Mouse (Mus musculus): ENCODE data around the gene Ccdc69.
"Not testable (repeated sequence)": the region's sequence is repeated elsewhere in the genome, so short reads cannot be mapped to it uniquely, and the experiment has no call there.

Gene Ccdc69

DNA sequence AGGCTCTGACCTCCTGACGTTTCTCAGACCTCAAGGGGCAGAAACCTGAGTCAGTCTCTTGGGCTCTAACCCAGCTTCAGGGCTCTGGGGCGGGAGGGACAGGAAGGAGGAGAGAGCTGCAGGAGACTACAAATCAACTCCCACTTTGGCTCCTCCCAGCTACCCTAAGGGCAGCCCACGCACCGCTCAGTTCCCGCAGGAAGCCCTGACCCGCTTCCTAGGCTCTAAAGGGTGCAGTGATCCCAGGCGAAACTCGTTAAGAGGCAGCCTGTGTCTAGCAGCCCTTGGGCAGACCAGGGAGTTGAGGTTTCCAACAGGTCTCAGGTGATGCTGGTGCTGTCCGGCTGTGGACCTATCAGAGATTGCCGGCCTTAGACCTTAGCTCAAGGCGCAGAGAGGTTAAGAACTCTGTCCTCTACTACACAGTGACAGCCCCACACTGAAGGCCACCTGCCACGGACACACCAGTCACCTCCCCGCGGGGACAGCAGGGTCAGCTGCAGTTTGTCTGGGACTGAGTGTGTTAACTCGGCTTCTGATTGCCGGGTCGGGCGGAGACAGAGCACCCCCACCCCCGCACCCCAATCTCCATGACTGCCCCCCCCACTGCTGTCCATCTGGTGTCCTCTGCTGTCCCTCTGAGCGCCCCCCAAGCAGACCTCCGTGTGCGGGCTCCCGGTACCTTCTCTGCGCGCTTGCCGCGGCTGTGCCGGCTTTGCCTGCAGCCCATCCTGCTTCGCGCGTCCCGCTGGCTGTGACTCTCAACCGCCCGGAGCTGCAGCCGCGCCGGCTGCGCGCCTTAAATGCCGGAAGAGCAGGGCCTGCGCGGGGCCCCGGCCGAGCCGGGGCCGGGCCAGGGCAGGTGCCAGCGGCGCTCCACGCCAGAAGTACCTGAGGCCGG, at the start of gene Ccdc69:
Gene Ccdc69 (minus strand): TSS at position 801 of the 901 bp plus-strand sequence.
- DNase-seq (ENCODE audit: low spot score), result no peak

DNA sequence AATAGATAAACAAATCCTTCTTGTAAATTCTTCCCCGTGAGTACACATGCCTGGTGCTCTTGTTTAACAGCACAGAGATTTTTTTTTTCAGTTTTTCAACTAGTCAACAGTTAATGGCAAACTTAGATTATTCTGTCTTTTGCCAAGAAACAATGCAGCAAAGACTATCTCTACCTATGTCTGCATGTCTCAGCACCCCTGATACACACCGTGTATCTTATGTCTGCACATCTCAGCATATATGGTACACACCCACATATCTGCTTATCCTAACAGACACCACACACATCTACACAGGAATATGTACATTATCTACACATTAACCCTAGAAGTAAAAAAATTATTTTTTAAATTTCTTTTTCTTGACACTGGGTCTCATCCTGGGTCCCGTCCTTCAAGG, 48.7 kb upstream of the Ccdc69 start:
- DNase-seq (ENCODE audit: low spot score), result no peak

DNA sequence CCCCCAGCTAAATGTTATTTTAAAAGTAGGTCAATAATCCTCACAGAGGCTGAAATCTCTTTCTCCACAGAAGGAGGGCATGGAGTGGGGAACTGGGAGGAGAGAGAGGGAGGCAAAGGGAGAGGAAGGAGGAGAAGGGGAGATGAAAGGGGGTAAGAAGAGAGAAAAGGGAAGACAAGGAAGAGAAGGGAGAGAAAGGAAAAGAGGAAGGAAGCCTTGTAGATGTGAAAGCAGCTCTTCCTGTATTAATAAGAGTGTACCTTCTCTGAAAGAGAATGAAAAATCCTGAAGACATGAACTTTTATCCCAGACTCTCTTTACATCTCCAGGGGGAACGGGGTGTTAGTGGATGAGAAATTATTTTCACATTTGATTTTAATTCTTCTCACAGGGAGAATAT, 43.5 kb upstream of the Ccdc69 start:
- DNase-seq (ENCODE audit: low spot score), result no peak

- DNase-seq (ENCODE audit: low spot score), result no peak
Measured at GRCm38 (mm10) chr11:55120821-55121271, 42.9 kb upstream of the Ccdc69 start.

DNA sequence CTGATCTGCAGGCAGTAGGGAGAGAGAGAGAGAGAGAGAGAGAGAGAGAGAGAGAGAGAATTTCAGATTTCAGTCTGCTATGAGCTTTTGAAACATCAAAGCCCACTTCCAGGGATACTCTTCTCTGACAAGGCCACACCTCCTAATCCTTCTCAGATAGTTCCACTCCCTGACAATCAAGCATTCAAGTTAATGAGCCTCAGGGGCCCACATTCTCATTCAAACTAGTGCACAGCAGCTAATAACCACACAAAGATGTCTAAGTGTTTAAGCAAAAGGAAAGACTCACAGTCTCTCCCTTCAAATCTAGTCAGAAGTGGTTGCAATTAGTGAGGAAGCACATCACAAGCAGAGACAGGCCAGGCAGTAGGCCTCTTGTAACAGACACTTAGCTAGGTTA, 42.3 kb upstream of the Ccdc69 start:
- DNase-seq (ENCODE audit: low spot score), result no peak

DNA sequence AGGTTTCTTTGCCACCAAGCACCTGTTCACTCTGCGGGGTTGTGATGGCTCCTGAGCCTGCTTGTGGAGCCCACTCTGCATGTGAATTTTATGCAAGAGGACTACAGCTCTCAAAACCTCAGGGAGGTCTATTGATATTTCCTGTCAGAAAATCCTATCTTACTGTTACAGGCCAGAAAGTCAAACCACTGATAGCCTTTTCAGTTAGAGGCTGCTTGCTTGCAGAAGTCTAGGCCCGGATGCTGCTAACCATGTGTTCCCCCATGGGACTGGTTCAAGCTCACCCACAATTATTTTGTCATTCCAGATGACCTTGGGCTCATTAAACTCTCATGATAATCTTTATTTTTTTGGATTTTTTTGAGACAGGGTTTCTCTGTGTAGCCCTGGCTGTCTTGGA, 39.1 kb upstream of the Ccdc69 start:
- DNase-seq (ENCODE audit: low spot score), result no peak

GRCm38 (mm10) chr11:55116004-55116403, 38.1 kb upstream of the Ccdc69 start:
- no peak for DNase-seq (ENCODE audit: low spot score)

GRCm38 (mm10) chr11:55114291-55114690, 36.4 kb upstream of the Ccdc69 start:
- no peak for DNase-seq (ENCODE audit: low spot score)

- DNase-seq (ENCODE audit: low spot score), result not testable (repeated sequence)
Measured at GRCm38 (mm10) chr11:55113861-55114250, 35.9 kb upstream of the Ccdc69 start.

DNA sequence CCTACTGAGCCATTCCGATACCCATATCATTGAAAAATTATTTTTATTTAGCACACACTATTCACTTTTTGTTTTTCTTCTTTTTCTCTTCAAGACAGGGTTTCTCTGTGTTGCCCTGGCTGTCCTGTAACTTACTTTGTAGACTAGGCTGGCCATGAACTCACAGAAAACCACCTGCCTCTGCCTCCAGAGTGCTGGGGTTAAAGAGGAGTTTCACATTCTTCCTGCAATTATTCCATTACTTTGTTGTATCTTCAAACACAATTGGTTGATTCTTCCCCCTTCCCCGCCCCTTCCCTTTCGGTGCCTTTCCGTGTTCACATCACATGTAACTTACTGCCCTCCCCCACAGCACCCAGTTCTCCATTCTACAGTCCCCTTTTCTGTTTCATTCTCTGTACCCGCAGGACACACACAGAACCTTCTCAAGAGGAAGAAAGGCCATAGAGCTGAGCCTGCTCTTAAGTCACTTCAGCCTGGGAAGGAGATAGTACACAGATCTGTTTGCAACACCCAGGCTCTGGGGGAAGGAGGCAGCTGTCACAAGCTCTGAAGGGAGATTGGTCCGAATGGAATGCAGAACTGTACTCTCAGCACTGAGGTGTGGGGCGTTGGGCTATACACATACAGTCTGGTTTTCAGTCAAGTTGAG, 35.4 kb upstream of the Ccdc69 start:
- DNase-seq (ENCODE audit: low spot score), result no peak

DNA sequence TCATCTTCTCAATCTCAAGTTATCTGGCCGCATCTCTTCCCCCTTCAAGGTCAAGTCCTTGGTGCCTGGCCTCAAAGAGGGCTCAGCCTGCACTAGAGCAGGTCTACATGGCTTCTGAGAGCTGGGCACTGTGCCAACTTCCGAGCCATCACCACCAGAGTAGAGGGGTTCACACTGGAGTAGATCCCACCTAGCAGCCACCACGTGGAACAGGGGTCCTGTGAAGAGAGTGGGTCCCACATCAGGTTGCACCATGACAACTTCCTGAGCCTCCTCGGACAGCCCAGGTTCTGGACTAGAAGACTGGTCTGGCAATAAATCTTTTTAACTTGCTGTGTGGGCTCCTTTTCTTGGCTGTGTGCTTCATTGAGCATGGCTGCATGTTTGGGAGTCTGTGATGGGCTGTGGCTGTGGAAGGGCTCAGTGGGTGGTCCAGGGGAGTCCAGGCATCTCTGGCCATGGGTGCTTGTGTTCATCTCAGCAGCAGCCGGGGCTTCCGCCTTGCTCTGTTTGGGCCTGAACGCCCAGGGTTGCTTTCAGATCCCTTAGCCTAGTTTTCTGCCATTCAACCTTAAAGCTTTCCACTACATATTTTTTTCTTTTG, 32.7 kb upstream of the Ccdc69 start:
- DNase-seq (ENCODE audit: low spot score), result no peak

DNA sequence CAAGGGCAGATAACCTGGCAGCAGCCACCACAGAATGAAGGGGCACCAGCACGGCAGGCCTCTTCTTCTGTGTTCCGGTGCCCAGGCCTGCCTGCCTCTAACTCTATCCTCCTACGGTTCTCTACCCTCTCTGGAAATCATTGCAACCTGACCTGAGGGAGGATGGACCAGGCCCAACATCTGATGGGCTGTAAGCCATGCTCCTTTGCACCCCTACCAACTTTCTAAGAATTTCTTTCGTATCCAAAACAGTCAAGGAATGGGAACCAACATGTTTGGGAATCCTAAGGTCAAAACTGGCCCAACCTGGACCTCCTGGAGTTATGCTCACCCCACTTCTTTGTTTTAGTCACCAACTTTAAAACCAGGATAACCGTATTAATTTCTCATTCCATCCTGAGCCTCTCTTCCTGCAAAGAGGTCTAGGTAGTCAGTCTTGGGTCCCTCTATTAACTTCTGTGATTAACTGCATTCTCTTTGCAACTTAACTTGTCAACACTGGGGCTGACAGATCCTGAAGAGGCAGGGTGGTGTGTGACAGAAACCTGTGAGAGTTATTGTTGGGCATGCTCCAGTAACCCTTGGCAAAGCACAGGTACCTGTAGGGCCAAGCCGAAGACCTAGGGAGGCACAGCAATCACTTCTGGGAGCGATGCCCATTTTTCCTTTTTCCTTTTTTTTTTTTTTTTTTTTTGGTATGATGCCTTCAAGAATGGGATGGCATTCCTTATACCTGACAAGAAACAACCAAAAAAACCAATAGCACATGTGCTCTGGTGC, 31.8 kb upstream of the Ccdc69 start:
- DNase-seq (ENCODE audit: low spot score), result no peak

GRCm38 (mm10) chr11:55106636-55107035, 28.7 kb upstream of the Ccdc69 start:
- DNase-seq (ENCODE audit: low spot score), result no peak

DNA sequence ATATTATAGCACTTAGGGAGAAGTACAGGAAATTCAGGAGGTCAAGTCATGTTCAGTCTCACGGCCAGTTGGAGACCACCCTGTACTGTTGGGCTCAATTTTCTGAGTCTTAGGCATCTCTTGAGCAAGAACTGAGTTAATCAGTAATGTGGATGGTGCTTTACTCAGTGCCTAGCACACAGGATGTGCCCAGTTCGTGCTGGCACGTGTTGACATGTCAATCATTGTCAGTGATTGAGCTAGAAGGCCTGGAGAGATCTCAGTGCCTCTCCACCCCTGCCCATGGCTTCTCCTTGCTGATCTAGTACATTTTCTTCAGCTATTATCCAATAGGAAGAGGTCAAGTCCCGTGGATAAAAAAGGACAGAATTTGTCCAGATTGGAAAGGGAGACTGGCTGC, 27.5 kb upstream of the Ccdc69 start:
- no peak for DNase-seq (ENCODE audit: low spot score)

GRCm38 (mm10) chr11:55103229-55103628, 25.3 kb upstream of the Ccdc69 start:
- DNase-seq (ENCODE audit: low spot score), result no peak

DNA sequence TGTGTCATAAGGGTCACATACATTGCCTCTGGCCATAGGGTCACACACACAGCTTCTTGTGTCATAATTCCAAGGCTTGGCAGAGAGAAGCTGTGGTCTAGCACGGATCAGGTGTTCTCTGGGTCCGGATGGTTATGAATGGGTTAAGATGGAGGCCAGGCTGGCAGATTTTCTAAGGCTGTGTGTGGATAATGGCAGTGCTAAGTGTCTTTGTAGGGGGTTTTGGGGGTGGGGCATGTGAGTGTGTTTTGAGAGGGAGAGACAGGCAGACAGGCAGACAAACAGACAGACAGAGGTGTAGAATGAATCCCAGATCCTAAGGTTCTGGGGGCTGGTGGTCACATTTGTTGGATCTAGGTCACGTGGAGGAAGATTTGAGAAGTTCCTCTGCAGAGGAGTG, 24.1 kb upstream of the Ccdc69 start:
- no peak for DNase-seq (ENCODE audit: low spot score)

DNA sequence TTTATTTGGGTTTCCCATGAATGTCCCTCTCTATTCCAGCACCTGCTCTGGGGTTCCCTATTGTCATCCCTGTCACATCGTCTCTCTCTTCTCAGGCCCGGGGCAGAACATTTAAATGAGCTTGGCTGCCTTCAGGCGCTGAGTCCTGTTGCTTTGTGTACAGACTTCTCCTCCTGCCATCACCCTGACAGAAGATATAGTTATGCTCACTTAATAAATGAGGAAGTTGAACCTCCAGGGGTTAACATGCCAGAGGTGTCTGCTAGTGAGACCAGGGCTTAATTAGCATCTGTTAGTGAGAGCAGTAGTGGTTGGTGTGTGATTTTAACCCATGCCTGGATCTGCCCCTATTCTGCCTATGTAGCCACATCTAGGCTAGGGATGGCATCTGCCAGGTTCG, 21.9 kb upstream of the Ccdc69 start:
- no peak for DNase-seq (ENCODE audit: low spot score)

GRCm38 (mm10) chr11:55099019-55099771, 21.3 kb upstream of the Ccdc69 start:
- no peak for DNase-seq (ENCODE audit: low spot score)

- DNase-seq (ENCODE audit: low spot score), result no peak
Measured at GRCm38 (mm10) chr11:55098189-55098915, 20.4 kb upstream of the Ccdc69 start.

DNA sequence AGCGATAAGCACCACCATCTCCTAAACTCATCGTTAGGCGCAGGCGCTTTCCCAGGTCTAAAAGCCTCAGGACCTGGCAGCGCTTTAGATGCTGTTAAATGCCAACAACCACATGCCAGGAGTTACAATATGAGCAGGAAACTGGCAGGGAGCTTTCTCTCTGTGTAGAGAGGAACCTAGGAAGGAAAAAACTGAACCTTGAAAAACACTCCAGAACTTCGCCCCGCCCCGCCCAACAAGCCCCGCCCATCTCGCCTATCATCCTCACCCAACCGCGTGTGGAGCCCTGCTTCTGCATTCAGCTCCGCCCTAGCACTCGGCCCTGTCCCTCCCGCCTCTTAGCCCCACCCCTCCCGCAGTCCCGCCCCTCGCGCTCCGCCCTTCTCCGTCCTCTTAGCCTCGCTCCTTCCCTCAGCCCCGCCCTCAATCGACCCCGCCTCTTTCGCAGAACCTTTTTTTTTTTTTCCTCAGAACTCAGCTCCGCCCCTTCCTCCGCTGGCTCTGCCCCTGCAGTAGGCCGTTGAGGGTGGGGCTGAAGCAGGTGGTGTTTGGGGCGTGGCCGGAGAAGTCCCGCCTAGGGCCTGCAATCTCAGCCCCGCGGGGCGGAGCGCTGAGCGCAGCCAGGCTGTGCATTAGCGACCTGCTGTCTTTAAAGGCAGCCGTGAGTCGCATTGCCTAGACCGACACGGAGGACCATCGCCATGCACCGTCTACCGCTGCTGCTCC, 19.7 kb upstream of the Ccdc69 start, which contains the start of gene Gm2a:
Gene Gm2a (plus strand): TSS at position 653 of the 726 bp plus-strand sequence.
- peak; percentile 93 for DNase-seq (ENCODE audit: low spot score)

Data from left cerebral cortex, adult 11 months (tissue).